Mouse (Mus musculus) limb, embryonic 13.5 days (tissue): ENCODE data around the gene Kat6b. TPM values are rescaled to one million over a fixed set of nuclear protein-coding genes. Genes with fewer than 3 reads are reported as not detected.

Experiments
- ATAC-seq: fragments of 200-750 bp; cut with Nextera tagmentation; 2 replicates; pipeline ENCODE4 v1.8.0; 2017; ENCODE audit warnings: low read depth, moderate number of reproducible peaks, moderate TSS enrichment; ENCODE audit not compliant: low FRiP score
- H3K27ac ChIP-seq: fragments of 300-500 bp; sonication (generic); 2 replicates; pipeline ENCODE4 v1.5.1; 2015; ENCODE audit warnings: inconsistent platforms, mild to moderate bottlenecking, moderate library complexity
- H3K27me3 ChIP-seq: fragments of 300-500 bp; sonication (generic); 2 replicates; pipeline ENCODE4 v1.6.1; 2015; ENCODE audit warnings: mild to moderate bottlenecking, inconsistent platforms
- H3K36me3 ChIP-seq: fragments of 300-500 bp; sonication (generic); 2 replicates; pipeline ENCODE4 v1.6.1; 2015; ENCODE audit warnings: inconsistent platforms, mild to moderate bottlenecking, moderate library complexity
- H3K4me1 ChIP-seq: fragments of 300-500 bp; sonication (generic); 2 replicates; pipeline ENCODE4 v1.6.1; 2015; ENCODE audit warnings: inconsistent platforms
- H3K4me2 ChIP-seq: fragments of 300-500 bp; sonication (generic); replicated peaks from 2 replicates; pipeline ENCODE4 v1.6.1; 2015; ENCODE audit warnings: inconsistent platforms, mild to moderate bottlenecking, moderate library complexity
- H3K4me3 ChIP-seq: fragments of 300-500 bp; sonication (generic); 2 replicates; pipeline ENCODE4 v1.5.1; 2015; ENCODE audit warnings: moderate library complexity, mild to moderate bottlenecking, inconsistent platforms
- H3K9ac ChIP-seq: fragments of 300-500 bp; sonication (generic); 2 replicates; pipeline ENCODE4 v1.6.1; 2015; ENCODE audit warnings: mild to moderate bottlenecking, inconsistent platforms
- H3K9me3 ChIP-seq: fragments of 300-500 bp; sonication (generic); 2 replicates; pipeline ENCODE4 v1.6.1; 2016; ENCODE audit warnings: inconsistent platforms
- WGBS: fragments of 180-500 bp; shearing (Covaris S2); methylation state at CpG from one replicate; pipeline ENCODE4 v1.1.7; 2015; 5-methylcytosine and 5-hydroxymethylcytosine counted together
- polyA plus RNA-seq: library from polyadenylated mRNA; unstranded; fragments of >200 nt; fragmentation: Nextera tagmentation; extraction: Ambion mirVana; gene quantifications from 2 replicates; pipeline ENCODE4 v1.2.1, GENCODE M21; 2015

The Kat6b gene
- polyA plus RNA-seq, 1 experiment from 2014 or later = 31.4 TPM

- ATAC-seq = 0 out of 2 replicates have a peak, but pooled peaks have one; percentile 64
- 8% methylated on average over 3 of the region's 3 CpGs for WGBS
- H3K36me3 ChIP-seq = peaks cover 18% of the 10 kb centered on the region
Observed at GRCm38 (mm10) chr14:21610224-21610623, 129.0 kb downstream of the Kat6b start.

GRCm38 (mm10) chr14:21613031-21613430 is 131.8 kb downstream of the Kat6b start:
- H3K4me1 ChIP-seq = peaks cover 62% of the 10 kb centered on the region
- H3K4me2 ChIP-seq = no peak overlapping the region
- WGBS = 72% methylated on average over 6 of the region's 6 CpGs
- no peak overlapping the region for H3K9ac ChIP-seq
- H3K27ac ChIP-seq = peak overlapping the region; percentile 44; the same call in 1 of the 2 replicates
- no peaks in the 10 kb centered on the region for H3K9me3 ChIP-seq
- H3K4me3 ChIP-seq = no peak overlapping the region
- ATAC-seq = no peak
- H3K36me3 ChIP-seq = peaks cover 18% of the 10 kb centered on the region
- no peaks in the 10 kb centered on the region for H3K27me3 ChIP-seq

More at GRCm38 (mm10) chr14:21610224-21610623, 129.0 kb downstream of the Kat6b start:
- Histone ChIP-seq H3K4me2 (no peak overlapping the region), H3K27me3 (no peaks in the 10 kb centered on the region), H3K27ac (no peak overlapping the region), H3K9me3 (no peaks in the 10 kb centered on the region), H3K4me1 (peaks cover 54% of the 10 kb centered on the region), H3K4me3 (no peak overlapping the region), H3K9ac (no peak overlapping the region)

- ATAC-seq = no peak
- Histone ChIP-seq H3K4me2 (no peak overlapping the region), H3K27me3 (no peaks in the 10 kb centered on the region), H3K36me3 (peaks cover 24% of the 10 kb centered on the region), H3K9me3 (no peaks in the 10 kb centered on the region), H3K27ac (no peak overlapping the region; the same call in 1 of the 2 replicates), H3K4me3 (no peak overlapping the region), H3K4me1 (peaks cover 60% of the 10 kb centered on the region), H3K9ac (no peak overlapping the region)
- WGBS = 81% methylated on average over 5 of the region's 5 CpGs
Observed at GRCm38 (mm10) chr14:21614103-21614502, 132.9 kb downstream of the Kat6b start.

GRCm38 (mm10) chr14:21615853-21616252 is 134.6 kb downstream of the Kat6b start:
- H3K27me3 ChIP-seq = no peaks in the 10 kb centered on the region
- H3K4me3 ChIP-seq = no peak overlapping the region
- no peak overlapping the region for H3K9ac ChIP-seq
- no peaks in the 10 kb centered on the region for H3K9me3 ChIP-seq
- peaks cover 49% of the 10 kb centered on the region for H3K4me1 ChIP-seq
- WGBS = 99% methylated on average over 2 of the region's 2 CpGs
- H3K27ac ChIP-seq = no peak overlapping the region
- H3K36me3 ChIP-seq = peaks cover 32% of the 10 kb centered on the region
- no peak overlapping the region for H3K4me2 ChIP-seq
- ATAC-seq = no peak

GRCm38 (mm10) chr14:21617221-21617980 is 136.2 kb downstream of the Kat6b start:
- peak overlapping the region; percentile 14; the same call in 1 of the 2 replicates for H3K4me2 ChIP-seq
- ATAC-seq = 0 out of 2 replicates have a peak, but pooled peaks have one; percentile 28
- 21% methylated on average over 4 of the region's 4 CpGs for WGBS
- H3K9me3 ChIP-seq = no peaks in the 10 kb centered on the region
- peaks cover 27% of the 10 kb centered on the region for H3K36me3 ChIP-seq
- peak overlapping the region; percentile 81 for H3K27ac ChIP-seq
- H3K9ac ChIP-seq = no peak overlapping the region
- peaks cover 48% of the 10 kb centered on the region for H3K4me1 ChIP-seq
- H3K27me3 ChIP-seq = no peaks in the 10 kb centered on the region
- no peak overlapping the region for H3K4me3 ChIP-seq

- H3K4me1 ChIP-seq = peaks cover 44% of the 10 kb centered on the region
- no peaks in the 10 kb centered on the region for H3K9me3 ChIP-seq
- H3K9ac ChIP-seq = no peak overlapping the region
- no peak overlapping the region for H3K4me3 ChIP-seq
- H3K27ac ChIP-seq = no peak overlapping the region; the same call in 1 of the 2 replicates
- WGBS = 90% methylated on average over 7 of the region's 7 CpGs
- ATAC-seq = no peak
- no peak overlapping the region for H3K4me2 ChIP-seq
- H3K27me3 ChIP-seq = no peaks in the 10 kb centered on the region
- H3K36me3 ChIP-seq = peaks cover 26% of the 10 kb centered on the region
Observed at GRCm38 (mm10) chr14:21619951-21620350, 138.7 kb downstream of the Kat6b start.

- Histone ChIP-seq H3K9ac (no peak overlapping the region), H3K4me2 (no peak overlapping the region), H3K9me3 (no peaks in the 10 kb centered on the region), H3K36me3 (peaks cover 64% of the 10 kb centered on the region), H3K27me3 (no peaks in the 10 kb centered on the region), H3K4me3 (no peak overlapping the region), H3K4me1 (peaks cover 17% of the 10 kb centered on the region), H3K27ac (no peak overlapping the region)
- no peak for ATAC-seq
- 90% methylated on average over 9 of the region's 9 CpGs for WGBS
Observed at GRCm38 (mm10) chr14:21625946-21626345, 144.7 kb downstream of the Kat6b start.

- 71% methylated on average over 5 of the region's 5 CpGs for WGBS
- H3K27me3 ChIP-seq = no peaks in the 10 kb centered on the region
- H3K4me3 ChIP-seq = no peak overlapping the region
- no peak overlapping the region for H3K4me2 ChIP-seq
- H3K27ac ChIP-seq = no peak overlapping the region; the same call in 1 of the 2 replicates
- peaks cover 71% of the 10 kb centered on the region for H3K36me3 ChIP-seq
- no peak overlapping the region for H3K9ac ChIP-seq
- no peak for ATAC-seq
- no peaks in the 10 kb centered on the region for H3K9me3 ChIP-seq
- peaks cover 23% of the 10 kb centered on the region; the same call in 1 of the 2 replicates for H3K4me1 ChIP-seq
Observed at GRCm38 (mm10) chr14:21631665-21632200, 150.5 kb downstream of the Kat6b start.

- no peak for ATAC-seq
- H3K4me3 ChIP-seq = no peak overlapping the region
- no peaks in the 10 kb centered on the region for H3K27me3 ChIP-seq
- H3K9ac ChIP-seq = no peak overlapping the region
- 72% methylated on average over 6 of the region's 6 CpGs for WGBS
- peaks cover 68% of the 10 kb centered on the region for H3K36me3 ChIP-seq
- no peaks in the 10 kb centered on the region for H3K9me3 ChIP-seq
- H3K4me1 ChIP-seq = peaks cover 20% of the 10 kb centered on the region; the same call in 1 of the 2 replicates
- no peak overlapping the region for H3K4me2 ChIP-seq
- H3K27ac ChIP-seq = no peak overlapping the region
Observed at GRCm38 (mm10) chr14:21636548-21636947, 155.3 kb downstream of the Kat6b start.

- H3K27ac ChIP-seq = no peak overlapping the region
- no peak overlapping the region for H3K9ac ChIP-seq
- no peak for ATAC-seq
- H3K36me3 ChIP-seq = peaks cover 80% of the 10 kb centered on the region
- H3K9me3 ChIP-seq = no peaks in the 10 kb centered on the region
- no peaks in the 10 kb centered on the region for H3K27me3 ChIP-seq
- no peak overlapping the region for H3K4me3 ChIP-seq
- H3K4me2 ChIP-seq = no peak overlapping the region
- 80% methylated on average over 4 of the region's 4 CpGs for WGBS
- H3K4me1 ChIP-seq = no peaks in the 10 kb centered on the region
Observed at GRCm38 (mm10) chr14:21640806-21641435, 159.7 kb downstream of the Kat6b start.

- H3K4me3 ChIP-seq = no peak overlapping the region
- H3K36me3 ChIP-seq = peaks cover 53% of the 10 kb centered on the region
- H3K27ac ChIP-seq = no peak overlapping the region
- H3K27me3 ChIP-seq = no peaks in the 10 kb centered on the region
- H3K4me2 ChIP-seq = no peak overlapping the region
- 63% methylated on average over 2 of the region's 2 CpGs for WGBS
- no peaks in the 10 kb centered on the region for H3K9me3 ChIP-seq
- H3K4me1 ChIP-seq = peaks cover 37% of the 10 kb centered on the region
- H3K9ac ChIP-seq = no peak overlapping the region
- ATAC-seq = no peak
Observed at GRCm38 (mm10) chr14:21653813-21654212, 172.6 kb downstream of the Kat6b start.

GRCm38 (mm10) chr14:21659155-21659554 is 177.9 kb downstream of the Kat6b start:
- H3K9ac ChIP-seq = no peak overlapping the region
- peaks cover 44% of the 10 kb centered on the region for H3K4me1 ChIP-seq
- H3K9me3 ChIP-seq = no peaks in the 10 kb centered on the region
- H3K4me3 ChIP-seq = no peak overlapping the region
- H3K4me2 ChIP-seq = no peak overlapping the region
- H3K27ac ChIP-seq = peak overlapping the region; percentile 52; the same call in 1 of the 2 replicates
- peak; percentile 49 for ATAC-seq
- WGBS = 76% methylated on average over 13 of the region's 13 CpGs
- no peaks in the 10 kb centered on the region for H3K27me3 ChIP-seq
- H3K36me3 ChIP-seq = peaks cover 57% of the 10 kb centered on the region
